Mouse (Mus musculus) spleen, adult 2 months (tissue): ENCODE measurements around the gene Cpt1c.

Experiments
- CTCF ChIP-seq: fragments of 200-500 bp; IDR thresholded peaks from 2 replicates; pipeline ENCODE4 v1.5.1; 2011; ENCODE audit warnings: mild to moderate bottlenecking, inconsistent platforms; ENCODE audit not compliant: insufficient read depth, insufficient read length, insufficient replicate concordance; ENCODE audit errors: extremely low read depth
- POLR2A ChIP-seq: fragments of 200-500 bp; IDR thresholded peaks from 2 replicates; pipeline ENCODE4 v1.6.1; 2011; ENCODE audit warnings: low read depth, low read length, inconsistent platforms

GRCm38 (mm10) chr7:45012011-45012410 lies 37.4 kb upstream of the Cpt1c start:
- TF ChIP-seq POLR2A (no peak), CTCF (no peak)
